Mouse (Mus musculus) frontal cortex, postnatal 36 days (tissue): Measurements from ENCODE around the gene Aip.
"Not testable (repeated sequence)": the region's sequence is repeated elsewhere in the genome, so short reads cannot be mapped to it uniquely, and the experiment has no call there.

Experiments
- DNase-seq, 2 experiments: peaks; one replicate each; pipeline ENCODE4 v3.0.0; 2022; ENCODE audit warnings: low spot score in 2 of 2

Gene Aip

DNA sequence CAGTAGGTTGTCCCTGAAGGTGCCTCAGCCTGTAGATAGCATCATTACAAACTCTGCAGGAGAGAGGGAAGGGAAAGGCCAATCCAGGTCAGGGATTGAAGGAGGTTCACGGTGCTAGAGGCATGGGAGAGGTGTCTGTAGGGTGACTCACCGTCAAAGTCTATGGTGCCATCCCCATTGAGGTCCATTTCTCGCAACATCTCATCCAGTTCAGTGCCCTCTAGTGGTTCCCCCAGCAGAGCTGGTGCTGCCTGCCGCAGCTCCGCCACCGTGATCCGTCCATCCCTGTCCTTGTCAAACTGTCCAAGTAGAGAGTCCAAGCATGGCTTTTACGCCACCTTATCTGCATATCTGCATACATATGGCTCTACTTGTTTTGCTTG, 10.3 kb upstream of the Aip start:
- not testable (repeated sequence) for DNase-seq

GRCm38 (mm10) chr19:4135229-4135962, 9.7 kb upstream of the Aip start:
- not testable (repeated sequence) for DNase-seq

- no peak for DNase-seq
Measured at GRCm38 (mm10) chr19:4134354-4134753, 8.7 kb upstream of the Aip start.

DNA sequence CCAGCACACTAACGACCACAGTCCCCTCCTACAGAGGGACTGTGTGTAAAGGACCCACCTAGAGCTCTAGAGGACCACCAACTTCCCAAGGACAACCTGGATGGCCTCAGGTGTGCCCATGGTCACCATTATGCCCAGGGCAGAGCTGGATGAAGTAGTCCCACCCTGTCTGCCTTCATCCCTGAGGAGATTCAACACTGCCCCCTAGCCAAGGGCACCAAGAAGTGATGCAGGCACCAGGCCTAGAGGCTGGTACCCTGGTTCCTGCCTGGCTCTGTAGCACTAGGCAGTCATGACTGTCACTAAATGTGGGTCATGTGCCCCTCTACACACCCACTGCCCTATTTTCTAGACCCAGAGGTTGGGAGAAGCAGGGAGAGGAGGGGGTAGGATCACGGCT, 6.1 kb upstream of the Aip start:
- no peak for DNase-seq

- no peak for DNase-seq
Measured at GRCm38 (mm10) chr19:4131075-4131474, 5.4 kb upstream of the Aip start.

DNA sequence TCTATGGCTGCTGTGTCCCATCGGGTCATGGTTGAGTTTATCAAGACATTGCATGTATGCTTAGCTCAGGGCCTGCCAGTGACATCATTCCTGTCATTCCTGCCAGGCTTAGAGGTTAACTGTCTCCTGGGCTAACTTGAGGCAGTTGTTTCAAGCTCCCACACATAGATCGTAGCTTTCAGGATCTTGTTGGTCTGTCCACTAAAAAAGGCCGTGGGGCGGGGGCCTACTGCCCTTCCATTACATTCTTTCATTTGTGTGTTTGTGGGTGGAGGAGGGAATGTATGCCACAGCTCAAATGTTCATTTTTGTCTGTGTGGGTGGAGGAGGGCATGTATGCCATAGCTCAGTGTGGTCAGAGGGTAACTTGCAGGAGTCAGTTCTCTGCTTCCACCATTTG, 4.4 kb upstream of the Aip start:
- no peak for DNase-seq

GRCm38 (mm10) chr19:4129462-4129861, 3.8 kb upstream of the Aip start:
- DNase-seq = no peak

GRCm38 (mm10) chr19:4126759-4127495, 1.3 kb upstream of the Aip start:
- no peak for DNase-seq

DNA sequence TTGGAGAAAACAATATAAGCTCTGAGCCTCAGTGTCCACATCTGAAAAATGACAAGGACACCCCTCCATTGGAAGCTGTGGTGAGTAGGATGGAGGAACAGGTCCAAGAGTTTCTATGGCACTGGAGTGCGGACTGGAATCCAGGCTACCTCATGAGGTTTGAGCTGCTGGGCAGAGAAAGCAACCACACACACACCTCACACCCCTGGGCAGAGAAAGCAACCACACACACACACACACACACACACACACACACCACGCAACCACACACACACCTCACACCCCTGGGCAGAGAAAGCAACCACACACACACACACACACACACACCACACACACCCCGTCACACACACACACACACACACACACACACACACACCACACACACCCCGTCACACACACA, 390 bp downstream of the Aip start:
- DNase-seq = peak in 1 of 2 experiments; percentile 43

GRCm38 (mm10) chr19:4124432-4124831, 1.2 kb downstream of the Aip start:
- no peak for DNase-seq

DNA sequence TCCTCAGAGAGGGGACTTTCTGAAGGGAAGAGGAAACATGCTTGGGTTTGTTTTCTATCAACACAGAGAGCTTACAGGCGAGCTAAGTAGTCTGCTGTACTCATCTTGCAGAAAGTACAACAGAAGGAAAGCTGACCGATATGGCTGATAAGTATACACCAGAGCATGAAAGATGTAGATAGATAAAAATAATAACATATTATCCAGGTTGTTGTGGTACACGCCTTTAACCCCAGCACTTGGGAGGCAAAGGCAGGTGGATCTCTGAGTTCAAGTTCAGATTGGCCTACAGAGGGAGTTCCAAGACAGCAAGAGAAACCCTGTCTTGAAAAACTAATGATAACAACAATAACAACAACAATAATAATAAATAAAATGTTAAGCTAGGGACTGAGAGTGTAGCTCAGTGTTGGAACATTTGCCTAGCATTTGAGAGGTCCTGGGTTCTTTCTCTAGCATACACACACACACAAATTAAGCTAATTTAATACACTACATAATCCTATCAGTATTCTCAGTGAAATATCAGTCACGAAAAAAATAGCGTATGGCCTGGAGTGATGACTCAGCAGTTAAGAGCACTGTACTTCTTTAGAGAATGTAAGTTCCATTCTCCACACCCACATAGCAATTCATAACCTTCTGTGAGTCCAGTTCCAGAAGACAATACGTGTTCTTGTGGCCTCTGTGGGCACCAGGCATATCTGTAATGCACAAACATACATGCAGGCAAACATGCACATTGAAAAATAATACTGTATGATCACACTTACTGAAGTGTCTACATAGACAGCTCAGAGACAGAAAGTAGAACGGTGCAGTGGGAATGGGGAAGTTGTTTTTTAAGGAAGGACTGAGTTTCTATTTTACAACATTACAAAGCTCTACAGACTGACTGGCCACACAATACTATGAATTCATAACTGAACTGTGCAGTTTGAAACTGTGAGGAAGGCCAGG, 3.0 kb downstream of the Aip start:
- no peak for DNase-seq

DNA sequence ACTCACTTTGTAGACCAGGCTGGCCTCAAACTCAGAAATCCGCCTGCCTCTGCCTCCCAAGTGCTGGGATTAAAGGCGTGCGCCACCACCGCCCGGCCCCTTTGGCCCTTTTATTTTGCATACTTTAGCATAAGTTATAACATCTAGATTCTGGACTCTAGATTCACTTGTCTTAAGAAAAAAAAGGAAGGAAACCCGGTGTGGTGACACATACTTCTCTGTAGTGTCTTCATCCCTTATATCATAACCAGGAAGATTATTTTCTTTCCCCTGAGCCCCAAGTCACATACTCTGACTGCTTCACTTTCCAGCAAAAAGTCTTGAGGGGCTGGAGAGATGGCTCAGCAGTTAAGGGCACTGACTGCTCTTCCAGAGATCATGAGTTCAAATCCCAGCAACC, 3.8 kb downstream of the Aip start:
- not testable (repeated sequence) for DNase-seq

- peak; percentile 97 to 98 for DNase-seq
Measured at GRCm38 (mm10) chr19:4121097-4121805, 4.4 kb downstream of the Aip start.

- DNase-seq = no peak
Measured at GRCm38 (mm10) chr19:4120496-4120895, 5.2 kb downstream of the Aip start.

GRCm38 (mm10) chr19:4119716-4120487, 5.8 kb downstream of the Aip start:
- DNase-seq = no peak

GRCm38 (mm10) chr19:4118350-4118749, 7.3 kb downstream of the Aip start:
- DNase-seq = no peak

DNA sequence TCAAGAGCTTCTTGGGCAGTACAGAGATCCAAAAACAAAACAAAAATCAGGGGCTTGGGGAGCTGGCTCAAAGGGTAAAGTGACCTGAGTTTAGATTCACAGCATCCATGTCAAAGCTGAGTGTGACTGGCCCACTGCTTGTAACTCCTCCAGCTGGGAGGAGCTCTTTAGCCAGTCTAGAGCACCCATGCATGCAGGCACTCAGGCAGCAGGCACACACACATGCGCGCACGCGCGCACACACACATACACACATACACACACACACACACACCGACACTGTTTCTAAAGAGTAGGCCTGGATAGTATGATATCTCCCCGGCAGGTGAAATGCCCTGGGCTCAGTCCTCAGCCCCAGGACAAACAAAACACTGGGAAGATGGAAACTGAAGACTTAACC, 8.7 kb downstream of the Aip start:
- no peak for DNase-seq

GRCm38 (mm10) chr19:4115816-4116215, 9.8 kb downstream of the Aip start:
- DNase-seq = no peak

DNA sequence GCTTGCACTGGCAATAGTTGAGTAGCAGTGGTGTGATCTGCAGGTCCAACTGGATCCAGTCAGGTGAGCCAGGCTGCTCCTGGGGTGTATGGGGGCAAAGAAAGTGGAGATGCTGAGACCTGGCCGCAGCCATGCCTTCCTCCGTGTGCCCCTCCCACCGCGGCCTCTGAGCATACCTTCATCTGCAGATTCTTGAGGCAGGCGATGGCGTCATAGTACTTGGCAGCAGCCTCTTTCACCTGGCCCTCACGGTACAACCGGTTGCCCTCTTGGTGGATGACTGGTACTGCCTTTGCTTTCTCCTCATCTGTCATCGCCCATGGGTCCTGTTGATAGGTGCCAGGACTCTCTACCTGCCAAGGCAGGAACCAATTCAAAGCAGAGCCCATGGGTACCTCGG, 10.5 kb downstream of the Aip start:
- no peak for DNase-seq

- no peak for DNase-seq
Measured at GRCm38 (mm10) chr19:4114551-4114950, 11.1 kb downstream of the Aip start.

- DNase-seq = no peak
Measured at GRCm38 (mm10) chr19:4113806-4114230, 11.8 kb downstream of the Aip start.
